Mouse (Mus musculus) gastrocnemius, postnatal 25 days (tissue): ENCODE results near the gene Gm49776. TPM values are rescaled to one million over a fixed set of nuclear protein-coding genes. Genes with fewer than 3 reads are reported as not detected.
"Not testable (repeated sequence)": the region's sequence is repeated elsewhere in the genome, so short reads cannot be mapped to it uniquely, and the experiment has no call there.

Experiments used
- DNase-seq: peaks from one replicate; pipeline ENCODE4 v3.0.0; 2022
- microRNA-seq, 2 experiments: library from miRNA; unstranded; fragments of <30 nt; microRNA quantifications; one replicate each; pipeline ENCODE4 v1.2.0; 2021; ENCODE audit warnings: borderline replicate concordance in 2 of 2
- total RNA-seq, 2 experiments: library from RNA; stranded (reverse); gene quantifications; 1 replicate in 1 of 2; 2 replicates in 1 of 2; pipeline ENCODE4 v1.2.3; 2021

Gm49776 gene
- total RNA-seq, 2 experiments from 2014 or later, result not detected

GRCm38 (mm10) chr16:18203430-18204091, 54.6 kb downstream of the Gm49776 start:
- DNase-seq, result no peak

GRCm38 (mm10) chr16:18202061-18202460, 56.1 kb downstream of the Gm49776 start:
- DNase-seq, result no peak

GRCm38 (mm10) chr16:18201620-18202019, 56.5 kb downstream of the Gm49776 start:
- no peak for DNase-seq

- DNase-seq, result no peak
Measured at GRCm38 (mm10) chr16:18200062-18200461, 58.1 kb downstream of the Gm49776 start.

- no peak for DNase-seq
Measured at GRCm38 (mm10) chr16:18198365-18199098, 59.6 kb downstream of the Gm49776 start.

DNA sequence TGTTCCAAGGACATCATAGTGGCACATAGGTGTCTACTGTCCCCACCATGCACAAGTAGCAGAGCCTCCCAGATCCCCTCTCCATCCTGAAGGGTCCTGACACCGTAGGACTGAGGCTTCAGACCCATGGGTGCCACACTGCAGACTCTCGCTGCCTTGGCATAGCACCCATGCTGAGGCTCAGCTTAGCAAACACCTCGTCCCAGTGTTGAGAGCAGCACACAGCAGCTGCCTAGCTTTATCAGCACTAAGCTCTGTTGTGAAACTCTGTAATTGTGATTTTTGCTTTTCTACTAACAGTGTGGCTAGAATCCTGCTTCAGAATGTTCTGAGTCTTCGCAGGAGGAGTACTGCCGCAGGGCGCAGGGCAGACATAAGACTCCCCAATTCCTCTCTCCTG, 60.2 kb downstream of the Gm49776 start:
- no peak for DNase-seq

GRCm38 (mm10) chr16:18195561-18195960, 62.6 kb downstream of the Gm49776 start:
- not testable (repeated sequence) for DNase-seq

Small RNAs within 50 kb of the gene (microRNA-seq; reads per million reads assigned to microRNA genes)
- gene Gm24572, result 0 to 0.53 reads per million in 2 experiments
- 44.2 to 64.0 reads per million in 2 experiments for gene Mir1306

Other genes starting within 250 kb of the Gm49776 start
- 10 to 100 TPM; 32.2 to 34.1 TPM for gene Dgcr6, start 205.5 kb downstream of the Gm49776 start, total RNA-seq
- 1 to 10 TPM; 8.1 to 9.5 TPM for gene Prodh, start 168.1 kb downstream of the Gm49776 start, total RNA-seq
- under 1 TPM in 1 of 2 experiments, not detected in 1; 0.13 TPM for gene Rtn4r, start 130.7 kb downstream of the Gm49776 start, total RNA-seq
- not detected for gene Ccdc188, start 40.4 kb downstream of the Gm49776 start, total RNA-seq
- 10 to 100 TPM; 21.6 to 26.6 TPM for gene Zdhhc8, start 23.2 kb downstream of the Gm49776 start, total RNA-seq
- 1 to 10 TPM; 9.6 to 10.0 TPM for gene Trmt2a, start 9.6 kb downstream of the Gm49776 start, total RNA-seq
- 10 to 100 TPM; 21.6 to 24.7 TPM for gene Ranbp1, start 9.6 kb downstream of the Gm49776 start, total RNA-seq
- gene Dgcr8, start 30.9 kb upstream of the Gm49776 start, total RNA-seq, result 10 to 100 TPM; 14.7 to 16.2 TPM
- gene Tango2, start 89.8 kb upstream of the Gm49776 start, total RNA-seq, result 10 to 100 TPM; 37.3 to 37.6 TPM
- gene Arvcf, start 89.9 kb upstream of the Gm49776 start, total RNA-seq, result 10 to 100 TPM; 12.5 to 14.3 TPM
- 10 to 100 TPM; 16.0 to 16.9 TPM for gene Txnrd2, start 168.1 kb upstream of the Gm49776 start, total RNA-seq
- gene Comt, start 168.5 kb upstream of the Gm49776 start, total RNA-seq, result 10 to 100 TPM; 33.3 to 44.8 TPM
- 1 to 10 TPM; 3.4 to 3.6 TPM for gene Gnb1l, start 240.4 kb upstream of the Gm49776 start, total RNA-seq
- gene Rtl10, start 240.6 kb upstream of the Gm49776 start, total RNA-seq, result 1 to 10 TPM; 2.4 to 3.1 TPM